Mouse (Mus musculus) Muller cell, postnatal 12 days (primary cell): ENCODE measurements at regions not wholly inside any gene's neighbourhood (a gene's known extent, or its start where the extent isn't known, plus 50 kb on each side); places are given as distances from the start of the nearest gene placed in this dataset.

Source experiments
- DNase-seq: peaks from one replicate; pipeline ENCODE4 v3.0.0-alpha.2; 2015; ENCODE audit errors: inconsistent ontology term

DNA sequence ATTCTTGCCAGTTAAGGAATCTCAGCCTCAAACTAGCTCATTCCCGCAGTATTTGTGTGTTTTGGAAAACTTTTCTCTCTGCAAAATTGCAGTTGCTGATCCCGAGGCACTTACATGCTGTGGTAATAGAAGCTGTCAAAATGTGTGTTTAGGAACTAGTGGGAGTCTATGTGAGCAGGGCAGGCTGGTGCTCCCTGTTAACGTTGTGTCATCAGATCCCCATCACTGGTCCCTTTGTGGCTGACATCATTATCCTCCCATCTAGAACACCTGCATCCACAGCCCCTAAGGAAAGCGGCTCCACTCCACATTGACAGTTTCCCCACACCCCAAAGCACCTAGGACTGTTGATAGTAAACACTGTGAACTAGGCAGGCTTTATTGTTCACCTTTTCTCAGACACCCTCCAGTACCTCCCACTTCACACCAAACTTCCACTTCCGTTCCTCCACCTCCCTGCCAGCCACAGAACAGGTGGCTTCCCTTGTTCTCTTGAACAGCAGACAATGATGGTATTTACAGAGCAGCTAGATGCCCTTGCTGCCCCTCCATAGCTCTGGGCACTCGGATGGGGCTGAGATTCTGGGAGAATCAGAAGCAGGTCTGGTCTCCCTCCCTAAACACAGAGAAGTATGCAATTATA, 275.8 kb downstream of the Gm19410 start:
- DNase-seq: no peak

DNA sequence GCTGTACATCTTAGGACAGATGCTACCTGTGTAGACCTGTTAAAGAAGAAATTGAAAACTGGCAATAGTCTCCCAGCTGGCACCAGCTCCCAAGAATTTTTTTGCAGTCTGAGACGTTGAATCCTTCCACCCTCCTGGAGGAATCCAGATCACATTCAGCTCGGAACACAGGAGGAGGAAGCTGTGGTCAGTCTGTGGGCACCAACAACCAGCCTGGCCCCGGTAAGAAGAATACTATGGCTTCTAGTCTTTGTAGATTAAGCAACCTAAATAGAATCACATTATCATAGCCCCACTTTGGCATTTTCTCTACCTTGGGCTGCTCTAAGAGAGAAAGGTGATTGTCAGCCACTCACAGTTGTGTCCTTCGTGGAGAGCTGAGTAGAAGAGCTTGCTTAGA, 277.0 kb downstream of the Gm19410 start:
- no peak for DNase-seq
